Mouse (Mus musculus) right cerebral cortex, postnatal 14 days (tissue): ENCODE measurements around the gene Kifc3.

Experiments
- DNase-seq: peaks from one replicate; pipeline ENCODE4 v3.0.0; 2022

The Kifc3 gene

GRCm38 (mm10) chr8:95154654-95155053, 48.0 kb downstream of the Kifc3 start:
- DNase-seq, result no peak

- DNase-seq, result no peak
Observed at GRCm38 (mm10) chr8:95154056-95154455, 48.6 kb downstream of the Kifc3 start.

- DNase-seq, result no peak
Observed at GRCm38 (mm10) chr8:95150608-95151007, 52.0 kb downstream of the Kifc3 start.

- DNase-seq, result no peak
Observed at GRCm38 (mm10) chr8:95149426-95149825, 53.2 kb downstream of the Kifc3 start.

- no peak for DNase-seq
Observed at GRCm38 (mm10) chr8:95146846-95147245, 55.8 kb downstream of the Kifc3 start.

GRCm38 (mm10) chr8:95146044-95146745, 56.4 kb downstream of the Kifc3 start:
- DNase-seq, result no peak

GRCm38 (mm10) chr8:95144631-95145015, 58.0 kb downstream of the Kifc3 start:
- DNase-seq, result no peak

- DNase-seq, result no peak
Observed at GRCm38 (mm10) chr8:95143805-95144630, 58.6 kb downstream of the Kifc3 start.

GRCm38 (mm10) chr8:95142985-95143804, 59.4 kb downstream of the Kifc3 start:
- DNase-seq, result peak; percentile 36

- DNase-seq, result peak; percentile 92
Observed at GRCm38 (mm10) chr8:95142075-95142831, 60.4 kb downstream of the Kifc3 start.

GRCm38 (mm10) chr8:95141469-95142074, 61.0 kb downstream of the Kifc3 start:
- no peak for DNase-seq

GRCm38 (mm10) chr8:95141026-95141425, 61.6 kb downstream of the Kifc3 start:
- DNase-seq, result no peak

GRCm38 (mm10) chr8:95140555-95140954, 62.1 kb downstream of the Kifc3 start:
- no peak for DNase-seq

- no peak for DNase-seq
Observed at GRCm38 (mm10) chr8:95139051-95139365, 63.6 kb downstream of the Kifc3 start.

- no peak for DNase-seq
Observed at GRCm38 (mm10) chr8:95138341-95139050, 64.1 kb downstream of the Kifc3 start.

GRCm38 (mm10) chr8:95137641-95138098, 64.9 kb downstream of the Kifc3 start:
- DNase-seq, result no peak

GRCm38 (mm10) chr8:95137201-95137600, 65.4 kb downstream of the Kifc3 start:
- DNase-seq, result no peak

- no peak for DNase-seq
Observed at GRCm38 (mm10) chr8:95136218-95136617, 66.4 kb downstream of the Kifc3 start.

- DNase-seq, result no peak
Observed at GRCm38 (mm10) chr8:95135242-95135641, 67.4 kb downstream of the Kifc3 start.

- DNase-seq, result no peak
Observed at GRCm38 (mm10) chr8:95134186-95134585, 68.4 kb downstream of the Kifc3 start.

- DNase-seq, result no peak
Observed at GRCm38 (mm10) chr8:95131983-95132382, 70.6 kb downstream of the Kifc3 start.
